Mouse (Mus musculus): ENCODE measurements around the gene E2f1.

The E2f1 gene

GRCm38 (mm10) chr2:154569836-154570286 lies at the start of gene E2f1:
Gene E2f1, minus strand, starts transcription at chr2:154569892.
- DNase-seq (ENCODE audit: extremely low read depth, low read depth) = peak; percentile 81

GRCm38 (mm10) chr2:154617061-154617460 lies 47.4 kb upstream of the E2f1 start:
- DNase-seq (ENCODE audit: extremely low read depth, low read depth) = no peak

GRCm38 (mm10) chr2:154615674-154616073 lies 46.0 kb upstream of the E2f1 start:
- DNase-seq (ENCODE audit: extremely low read depth, low read depth) = peak; percentile 99

GRCm38 (mm10) chr2:154614841-154615576 lies 45.3 kb upstream of the E2f1 start:
- no peak for DNase-seq (ENCODE audit: extremely low read depth, low read depth)

- peak; percentile 51 for DNase-seq (ENCODE audit: extremely low read depth, low read depth)
Measured at GRCm38 (mm10) chr2:154613118-154614115, 43.7 kb upstream of the E2f1 start, which contains the start of the genes Zfp341 and 4930519P11Rik. Gene Zfp341, plus strand, starts transcription at chr2:154613297. Gene 4930519P11Rik, minus strand, starts transcription at chr2:154613437.

- no peak for DNase-seq (ENCODE audit: extremely low read depth, low read depth)
Measured at GRCm38 (mm10) chr2:154609050-154609767, 39.5 kb upstream of the E2f1 start.

GRCm38 (mm10) chr2:154606965-154607364 lies 37.3 kb upstream of the E2f1 start:
- DNase-seq (ENCODE audit: extremely low read depth, low read depth) = no peak

GRCm38 (mm10) chr2:154604156-154604555 lies 34.5 kb upstream of the E2f1 start:
- no peak for DNase-seq (ENCODE audit: extremely low read depth, low read depth)

GRCm38 (mm10) chr2:154603638-154604153 lies 34.0 kb upstream of the E2f1 start, which contains the start of gene Pxmp4:
Gene Pxmp4, minus strand, starts transcription at chr2:154603708.
- peak; percentile 100 for DNase-seq (ENCODE audit: extremely low read depth, low read depth)

GRCm38 (mm10) chr2:154603007-154603637 lies 33.4 kb upstream of the E2f1 start:
- DNase-seq (ENCODE audit: extremely low read depth, low read depth) = no peak

GRCm38 (mm10) chr2:154601324-154601723 lies 31.6 kb upstream of the E2f1 start:
- DNase-seq (ENCODE audit: extremely low read depth, low read depth) = no peak

- DNase-seq (ENCODE audit: extremely low read depth, low read depth) = no peak
Measured at GRCm38 (mm10) chr2:154600586-154600985, 30.9 kb upstream of the E2f1 start.

- no peak for DNase-seq (ENCODE audit: extremely low read depth, low read depth)
Measured at GRCm38 (mm10) chr2:154597399-154597798, 27.7 kb upstream of the E2f1 start.

- no peak for DNase-seq (ENCODE audit: extremely low read depth, low read depth)
Measured at GRCm38 (mm10) chr2:154595775-154596174, 26.1 kb upstream of the E2f1 start.

- no peak for DNase-seq (ENCODE audit: extremely low read depth, low read depth)
Measured at GRCm38 (mm10) chr2:154593025-154593424, 23.3 kb upstream of the E2f1 start.

- no peak for DNase-seq (ENCODE audit: extremely low read depth, low read depth)
Measured at GRCm38 (mm10) chr2:154591239-154591638, 21.5 kb upstream of the E2f1 start.

GRCm38 (mm10) chr2:154589051-154589450 lies 19.4 kb upstream of the E2f1 start:
- DNase-seq (ENCODE audit: extremely low read depth, low read depth) = no peak

GRCm38 (mm10) chr2:154586405-154586804 lies 16.7 kb upstream of the E2f1 start:
- DNase-seq (ENCODE audit: extremely low read depth, low read depth) = peak; percentile 42

GRCm38 (mm10) chr2:154584931-154585601 lies 15.4 kb upstream of the E2f1 start:
- no peak for DNase-seq (ENCODE audit: extremely low read depth, low read depth)

Measured in MEL-GATA-1-ER (cell line).